Mouse (Mus musculus) ES-E14 (cell line): ENCODE results near the gene Zfp704.

Experiments
- ZC3H11A ChIP-seq: IDR thresholded peaks from 2 replicates; pipeline ENCODE4 v1.6.1; 2012; ENCODE audit warnings: low read depth, mild to moderate bottlenecking, inconsistent platforms, low read length, borderline replicate concordance
- ZNF384 ChIP-seq: IDR thresholded peaks from 2 replicates; pipeline ENCODE4 v1.6.1; 2012; ENCODE audit warnings: low read depth, low read length, inconsistent platforms

DNA sequence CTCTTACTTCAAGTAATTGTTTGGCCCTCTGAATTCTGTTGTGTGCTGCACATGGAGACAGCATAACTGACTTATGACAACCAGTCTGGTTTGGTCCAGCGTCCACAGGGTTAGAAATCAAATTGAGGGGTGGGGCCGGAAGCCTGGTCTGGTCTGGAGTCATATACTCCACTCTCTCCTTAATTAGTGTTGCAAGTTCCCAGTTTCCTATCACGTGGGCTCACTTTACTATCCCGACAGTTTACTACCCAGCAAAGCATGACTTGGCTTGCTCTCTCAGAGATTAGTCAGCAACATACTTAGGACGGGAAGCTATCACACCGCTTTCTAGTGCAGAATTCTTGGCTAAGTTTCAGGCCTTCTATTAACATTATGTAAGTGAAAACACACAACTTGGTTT, 36.3 kb downstream of the Zfp704 start:
- TF ChIP-seq ZNF384 = no peak
- TF ChIP-seq ZC3H11A = no peak
